Mouse (Mus musculus): ENCODE results near the gene Mier1. TPM values are rescaled to one million over a fixed set of nuclear protein-coding genes. Genes with fewer than 3 reads are reported as not detected.
"Not testable (repeated sequence)": the region's sequence is repeated elsewhere in the genome, so short reads cannot be mapped to it uniquely, and the experiment has no call there.

Gene Mier1
- total and polyA plus RNA-seq, 3 experiments = 7.0 to 36.9 (median 32.0) TPM

GRCm38 (mm10) chr4:103123606-103124005 is 9.4 kb downstream of the Mier1 start:
- intact Hi-C loops (cut with DNase I) = loop anchor here (5.0 kb wide), 1 partner anchor 89 kb away; no protein-coding TSS in a partner anchor
- no peak for TF ChIP-seq POLR2A (IDR thresholded peaks at IDR 0.05; ENCODE audit: insufficient read depth, low read depth, low read length)
- no peak for TF ChIP-seq EP300 (IDR thresholded peaks at IDR 0.05; ENCODE audit: insufficient read depth, low read depth, low read length)
- TF ChIP-seq CTCF (IDR thresholded peaks at IDR 0.05) = no peak

GRCm38 (mm10) chr4:103126533-103126932 is 12.3 kb downstream of the Mier1 start:
- H3K36me3 ChIP-seq (ENCODE audit: control insufficient read depth, insufficient read depth, low read length) = peaks cover 18% of the 10 kb centered on the region
- H3K79me2 ChIP-seq (replicated peaks; ENCODE audit: control insufficient read depth, insufficient read depth, low read length) = peaks cover 5% of the 10 kb centered on the region; the same call in 1 of the 2 replicates
- peaks cover 8% of the 10 kb centered on the region for H3K4me1 ChIP-seq (ENCODE audit: control insufficient read depth, insufficient read depth, low read length)
- H3K4me3 ChIP-seq = no peak overlapping the region
- intact Hi-C loops (cut with DNase I) = no loop called here
- H3K27ac ChIP-seq = no peak overlapping the region
- H3K27me3 ChIP-seq (ENCODE audit: control insufficient read depth, insufficient read depth, low read length) = no peaks in the 10 kb centered on the region
- 60% methylated on average over 4 of the region's 4 CpGs for WGBS
- no peak for TF ChIP-seq CTCF (IDR thresholded peaks at IDR 0.05)
- no peak for TF ChIP-seq POLR2A (IDR thresholded peaks at IDR 0.05; ENCODE audit: insufficient read depth, low read depth, low read length)
- no peak for TF ChIP-seq EP300 (IDR thresholded peaks at IDR 0.05; ENCODE audit: insufficient read depth, low read depth, low read length)
- no peak overlapping the region for H3K9ac ChIP-seq (ENCODE audit: low read depth, low read length)
- DNase-seq = no peak

More at GRCm38 (mm10) chr4:103123606-103124005, 9.4 kb downstream of the Mier1 start:
- no peak overlapping the region for H3K27ac ChIP-seq
- DNase-seq = no peak
- peaks cover 12% of the 10 kb centered on the region for H3K4me1 ChIP-seq (ENCODE audit: control insufficient read depth, insufficient read depth, low read length)
- H3K79me2 ChIP-seq (replicated peaks; ENCODE audit: control insufficient read depth, insufficient read depth, low read length) = peaks cover 6% of the 10 kb centered on the region; the same call in 1 of the 2 replicates
- H3K4me3 ChIP-seq = no peak overlapping the region
- no peak overlapping the region for H3K9ac ChIP-seq (ENCODE audit: low read depth, low read length)
- no peaks in the 10 kb centered on the region for H3K27me3 ChIP-seq (ENCODE audit: control insufficient read depth, insufficient read depth, low read length)
- peaks cover 25% of the 10 kb centered on the region for H3K36me3 ChIP-seq (ENCODE audit: control insufficient read depth, insufficient read depth, low read length)

- intact Hi-C loops (cut with DNase I) = no loop called here
- no peak for DNase-seq
- H3K27ac ChIP-seq = no peak overlapping the region
- H3K4me3 ChIP-seq = no peak overlapping the region
- no peak overlapping the region for H3K9ac ChIP-seq (ENCODE audit: low read depth, low read length)
- WGBS = 11% methylated on average over 1 of the region's 1 CpGs
- H3K27me3 ChIP-seq (ENCODE audit: control insufficient read depth, insufficient read depth, low read length) = no peaks in the 10 kb centered on the region
- H3K79me2 ChIP-seq (replicated peaks; ENCODE audit: control insufficient read depth, insufficient read depth, low read length) = no peaks in the 10 kb centered on the region
- TF ChIP-seq CTCF (IDR thresholded peaks at IDR 0.05) = no peak
- no peak for TF ChIP-seq EP300 (IDR thresholded peaks at IDR 0.05; ENCODE audit: insufficient read depth, low read depth, low read length)
- TF ChIP-seq POLR2A (IDR thresholded peaks at IDR 0.05; ENCODE audit: insufficient read depth, low read depth, low read length) = no peak
- no peaks in the 10 kb centered on the region; the same call in 1 of the 2 replicates for H3K4me1 ChIP-seq (ENCODE audit: control insufficient read depth, insufficient read depth, low read length)
- H3K36me3 ChIP-seq (ENCODE audit: control insufficient read depth, insufficient read depth, low read length) = peaks cover 18% of the 10 kb centered on the region
Observed at GRCm38 (mm10) chr4:103136946-103137345, 22.8 kb downstream of the Mier1 start.

- intact Hi-C loops (cut with DNase I) = loop anchor here (1.0 to 10.0 kb wide), 4 partner anchors 34 to 652 kb away; partner anchors contain the start of genes Mier1 and Wdr78
- 30% methylated on average over 5 of the region's 5 CpGs for WGBS
- H3K4me1 ChIP-seq (ENCODE audit: control insufficient read depth, insufficient read depth, low read length) = no peaks in the 10 kb centered on the region
Observed at GRCm38 (mm10) chr4:103146339-103146738, 32.1 kb downstream of the Mier1 start.

GRCm38 (mm10) chr4:103151946-103152345 is 37.8 kb downstream of the Mier1 start:
- H3K79me2 ChIP-seq (replicated peaks; ENCODE audit: control insufficient read depth, insufficient read depth, low read length) = no peaks in the 10 kb centered on the region
- no peak overlapping the region for H3K4me3 ChIP-seq
- 84% methylated on average over 5 of the region's 5 CpGs for WGBS
- intact Hi-C loops (cut with DNase I) = loop anchor here (2.0 to 5.0 kb wide), 2 partner anchors 25 to 60 kb away; no protein-coding TSS in a partner anchor
- H3K9ac ChIP-seq (ENCODE audit: low read depth, low read length) = no peak overlapping the region
- no peak overlapping the region for H3K27ac ChIP-seq
- H3K36me3 ChIP-seq (ENCODE audit: control insufficient read depth, insufficient read depth, low read length) = peaks cover 11% of the 10 kb centered on the region
- no peak for DNase-seq
- no peak for TF ChIP-seq POLR2A (IDR thresholded peaks at IDR 0.05; ENCODE audit: insufficient read depth, low read depth, low read length)
- no peak for TF ChIP-seq CTCF (IDR thresholded peaks at IDR 0.05)
- no peak for TF ChIP-seq EP300 (IDR thresholded peaks at IDR 0.05; ENCODE audit: insufficient read depth, low read depth, low read length)
- no peaks in the 10 kb centered on the region for H3K27me3 ChIP-seq (ENCODE audit: control insufficient read depth, insufficient read depth, low read length)
- H3K4me1 ChIP-seq (ENCODE audit: control insufficient read depth, insufficient read depth, low read length) = no peaks in the 10 kb centered on the region

More at GRCm38 (mm10) chr4:103146339-103146738, 32.1 kb downstream of the Mier1 start:
- Histone ChIP-seq H3K27me3 (ENCODE audit: control insufficient read depth, insufficient read depth, low read length) (no peaks in the 10 kb centered on the region), H3K79me2 (replicated peaks; ENCODE audit: control insufficient read depth, insufficient read depth, low read length) (no peaks in the 10 kb centered on the region), H3K36me3 (ENCODE audit: control insufficient read depth, insufficient read depth, low read length) (peaks cover 10% of the 10 kb centered on the region), H3K27ac (no peak overlapping the region), H3K9ac (ENCODE audit: low read depth, low read length) (no peak overlapping the region), H3K4me3 (no peak overlapping the region)
- DNase-seq = peak; percentile 65 to 85
- peak; percentile 72; the same call in 1 of the 2 replicates for TF ChIP-seq EP300 (IDR thresholded peaks at IDR 0.05; ENCODE audit: insufficient read depth, low read depth, low read length)
- TF ChIP-seq CTCF (IDR thresholded peaks at IDR 0.05) = peak; percentile 92
- no peak for TF ChIP-seq POLR2A (IDR thresholded peaks at IDR 0.05; ENCODE audit: insufficient read depth, low read depth, low read length)

- Histone ChIP-seq H3K4me3 (no peak overlapping the region), H3K27me3 (ENCODE audit: control insufficient read depth, insufficient read depth, low read length) (no peaks in the 10 kb centered on the region), H3K4me1 (ENCODE audit: control insufficient read depth, insufficient read depth, low read length) (no peaks in the 10 kb centered on the region; the same call in 1 of the 2 replicates), H3K79me2 (replicated peaks; ENCODE audit: control insufficient read depth, insufficient read depth, low read length) (no peaks in the 10 kb centered on the region), H3K9ac (ENCODE audit: low read depth, low read length) (no peak overlapping the region), H3K36me3 (ENCODE audit: control insufficient read depth, insufficient read depth, low read length) (peaks cover 10% of the 10 kb centered on the region), H3K27ac (no peak overlapping the region)
- intact Hi-C loops (cut with DNase I) = no loop called here
- WGBS = 92% methylated on average over 4 of the region's 4 CpGs
- TF ChIP-seq CTCF (IDR thresholded peaks at IDR 0.05) = no peak
- no peak for TF ChIP-seq EP300 (IDR thresholded peaks at IDR 0.05; ENCODE audit: insufficient read depth, low read depth, low read length)
- TF ChIP-seq POLR2A (IDR thresholded peaks at IDR 0.05; ENCODE audit: insufficient read depth, low read depth, low read length) = no peak
- no peak for DNase-seq
Observed at GRCm38 (mm10) chr4:103158781-103159180, 44.6 kb downstream of the Mier1 start.

GRCm38 (mm10) chr4:103166198-103166597 is 52.0 kb downstream of the Mier1 start:
- intact Hi-C loops (cut with DNase I); H3K4me1 ChIP-seq (ENCODE audit: control insufficient read depth, insufficient read depth, low read length); H3K27me3 ChIP-seq (ENCODE audit: control insufficient read depth, insufficient read depth, low read length); H3K9ac ChIP-seq (ENCODE audit: low read depth, low read length); H3K27ac ChIP-seq; DNase-seq; H3K79me2 ChIP-seq (replicated peaks; ENCODE audit: control insufficient read depth, insufficient read depth, low read length); H3K36me3 ChIP-seq (ENCODE audit: control insufficient read depth, insufficient read depth, low read length); H3K4me3 ChIP-seq: not testable (repeated sequence)
- WGBS = 97% methylated on average over 1 of the region's 1 CpGs
